Mouse (Mus musculus): ENCODE measurements around the gene Ephb2.

Ephb2 gene

DNA sequence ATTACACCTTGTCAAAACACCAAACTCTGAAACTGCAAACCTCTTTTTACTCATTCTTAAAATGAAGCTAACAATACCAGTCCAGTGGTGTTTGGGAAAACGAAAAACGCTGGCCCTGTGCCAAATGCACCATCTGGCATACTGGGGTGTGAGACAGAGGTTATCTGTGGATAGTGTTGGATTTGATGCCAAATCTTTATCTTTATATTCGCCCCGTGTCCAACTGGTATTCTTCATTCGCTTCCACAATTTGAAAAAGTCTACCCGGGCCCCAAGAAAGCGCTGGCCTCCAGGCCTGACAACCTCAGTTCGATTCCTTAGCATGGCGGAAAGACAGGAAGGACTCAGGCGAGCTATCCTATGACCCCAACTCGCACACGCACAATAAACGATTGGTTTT lies 234.3 kb downstream of the Ephb2 start:
- peak; percentile 28 for DNase-seq (ENCODE audit: low spot score)

- no peak for DNase-seq (ENCODE audit: low spot score)
Measured at GRCm38 (mm10) chr4:136600536-136600935, 235.3 kb downstream of the Ephb2 start.

- DNase-seq (ENCODE audit: low spot score), result no peak
Measured at GRCm38 (mm10) chr4:136599869-136600268, 235.9 kb downstream of the Ephb2 start.

- DNase-seq (ENCODE audit: low spot score), result no peak
Measured at GRCm38 (mm10) chr4:136598268-136598876, 237.4 kb downstream of the Ephb2 start.

Measured in ovary, postnatal 10 days (tissue).